ENCODE assay signal across 30 mouse cellular contexts in genomic region chr4:64276980-64277379, GRCm38 (mm10).
DNase-seq lines count a peak whose midpoint lies in the region; ATAC-seq and TF ChIP-seq lines count a peak whose summit lies in the region.
"Had no signal": no experiment of that assay in that cellular context is flagged by ENCODE, and none has a peak within 500 bp of the region (broad histone marks: within the 10 kb centered on the region; RNA-seq: fewer than 3 reads in every experiment).

No protein-coding gene starts in this region.

- 13% methylated on average over 2 of the region's 2 CpGs for WGBS in embryonic facial prominence, embryonic 14.5 days
- WGBS in embryonic facial prominence, embryonic 10.5 days = 49% methylated on average over 2 of the region's 2 CpGs
- 13% methylated on average over 2 of the region's 2 CpGs for WGBS in kidney, postnatal 0 days
- 13% methylated on average over 2 of the region's 2 CpGs for WGBS in neural tube, embryonic 12.5 days
- 65% methylated on average over 2 of the region's 2 CpGs for WGBS in midbrain, embryonic 16.5 days

- H3K27me3 ChIP-seq in embryonic facial prominence, embryonic 14.5 days (replicated peaks; ENCODE audit: control insufficient read depth, insufficient read depth, low read length) = no peaks in the 10 kb centered on the region
- no peaks in the 10 kb centered on the region for H3K27me3 ChIP-seq in embryonic facial prominence, embryonic 10.5 days (replicated peaks; ENCODE audit: low read depth, poor library complexity, severe bottlenecking)
- no peaks in the 10 kb centered on the region for H3K27me3 ChIP-seq in kidney, postnatal 0 days (ENCODE audit: insufficient read depth, low read length)
- H3K27me3 ChIP-seq in neural tube, embryonic 12.5 days (replicated peaks) = no peaks in the 10 kb centered on the region
- no peaks in the 10 kb centered on the region for H3K27me3 ChIP-seq in midbrain, embryonic 16.5 days (ENCODE audit: control insufficient read depth, insufficient read depth, low read depth, low read length)
- H3K27me3 ChIP-seq: forebrain, embryonic 13.5 days; limb, embryonic 12.5 days; lung, embryonic 15.5 days; Patski had no signal

- no peaks in the 10 kb centered on the region for H3K36me3 ChIP-seq in embryonic facial prominence, embryonic 14.5 days (ENCODE audit: control insufficient read depth, insufficient read depth, low read length)
- H3K36me3 ChIP-seq in embryonic facial prominence, embryonic 10.5 days (replicated peaks) = no peaks in the 10 kb centered on the region
- no peaks in the 10 kb centered on the region for H3K36me3 ChIP-seq in kidney, postnatal 0 days (ENCODE audit: insufficient read depth, low read length)
- H3K36me3 ChIP-seq in neural tube, embryonic 12.5 days = no peaks in the 10 kb centered on the region
- H3K36me3 ChIP-seq in midbrain, embryonic 16.5 days (ENCODE audit: control insufficient read depth, insufficient read depth, low read length) = no peaks in the 10 kb centered on the region
- H3K36me3 ChIP-seq: G1E; hindbrain, embryonic 10.5 days; limb, embryonic 12.5 days; lung, embryonic 15.5 days had no signal

- ATAC-seq in embryonic facial prominence, embryonic 14.5 days (ENCODE audit: low read depth) = no peak
- no peak for ATAC-seq in kidney, postnatal 0 days (replicated peaks; ENCODE audit: low FRiP score, low read depth)
- peak; percentile 68; the same call in 1 of the 2 replicates for ATAC-seq in neural tube, embryonic 12.5 days (ENCODE audit: low FRiP score, low read depth)
- no peak for ATAC-seq in midbrain, embryonic 16.5 days
- ATAC-seq: forebrain, embryonic 13.5 days; hindbrain, postnatal 0 days; intestine, embryonic 16.5 days; Patski had no signal

- TF ChIP-seq CTCF in kidney, postnatal 0 days (IDR thresholded peaks at IDR 0.05; ENCODE audit: low read depth) = no peak

- no peak overlapping the region for H3K9ac ChIP-seq in embryonic facial prominence, embryonic 14.5 days (ENCODE audit: low read depth, low read length)
- no peak overlapping the region for H3K9ac ChIP-seq in kidney, postnatal 0 days (ENCODE audit: low read depth, low read length)
- H3K9ac ChIP-seq in neural tube, embryonic 12.5 days = no peak overlapping the region
- H3K9ac ChIP-seq in midbrain, embryonic 16.5 days (ENCODE audit: low read depth, low read length) = no peak overlapping the region
- H3K9ac ChIP-seq: forebrain, embryonic 13.5 days; limb, embryonic 12.5 days; lung, embryonic 15.5 days had no signal

- H3K4me2 ChIP-seq in embryonic facial prominence, embryonic 14.5 days (ENCODE audit: low read depth, low read length) = no peak overlapping the region
- no peak overlapping the region for H3K4me2 ChIP-seq in kidney, postnatal 0 days (ENCODE audit: low read length)
- no peak overlapping the region for H3K4me2 ChIP-seq in neural tube, embryonic 12.5 days (replicated peaks)
- no peak overlapping the region for H3K4me2 ChIP-seq in midbrain, embryonic 16.5 days (ENCODE audit: low read length)
- H3K4me2 ChIP-seq: forebrain, embryonic 13.5 days; limb, embryonic 12.5 days; liver, embryonic 11.5 days; lung, embryonic 15.5 days; midbrain, embryonic 11.5 days had no signal

- no peaks in the 10 kb centered on the region for H3K4me1 ChIP-seq in embryonic facial prominence, embryonic 14.5 days (ENCODE audit: control insufficient read depth, insufficient read depth, low read length)
- no peaks in the 10 kb centered on the region for H3K4me1 ChIP-seq in embryonic facial prominence, embryonic 10.5 days
- H3K4me1 ChIP-seq in kidney, postnatal 0 days (replicated peaks; ENCODE audit: insufficient read depth, low read length) = no peaks in the 10 kb centered on the region
- H3K4me1 ChIP-seq in neural tube, embryonic 12.5 days = no peaks in the 10 kb centered on the region
- H3K4me1 ChIP-seq in midbrain, embryonic 16.5 days (ENCODE audit: control insufficient read depth, insufficient read depth, low read length) = no peaks in the 10 kb centered on the region
- H3K4me1 ChIP-seq: forebrain, embryonic 13.5 days; hindbrain, embryonic 10.5 days; lung, embryonic 15.5 days had no signal

- no peak overlapping the region for H3K27ac ChIP-seq in embryonic facial prominence, embryonic 14.5 days (replicated peaks; ENCODE audit: low read depth, low read length)
- H3K27ac ChIP-seq in embryonic facial prominence, embryonic 10.5 days (replicated peaks) = no peak overlapping the region
- H3K27ac ChIP-seq in kidney, postnatal 0 days = no peak overlapping the region
- H3K27ac ChIP-seq in neural tube, embryonic 12.5 days = no peak overlapping the region
- no peak overlapping the region for H3K27ac ChIP-seq in midbrain, embryonic 16.5 days (ENCODE audit: low read length)
- H3K27ac ChIP-seq: forebrain, embryonic 13.5 days; hindbrain, embryonic 10.5 days; hindbrain, postnatal 0 days; limb, embryonic 12.5 days; lung, embryonic 15.5 days; stomach, postnatal 0 days had no signal

- H3K4me3 ChIP-seq in embryonic facial prominence, embryonic 14.5 days (ENCODE audit: low read depth, low read length) = no peak overlapping the region
- no peak overlapping the region for H3K4me3 ChIP-seq in embryonic facial prominence, embryonic 10.5 days
- H3K4me3 ChIP-seq in kidney, postnatal 0 days (replicated peaks; ENCODE audit: low read depth, low read length) = no peak overlapping the region
- H3K4me3 ChIP-seq in neural tube, embryonic 12.5 days = no peak overlapping the region
- H3K4me3 ChIP-seq in midbrain, embryonic 16.5 days (ENCODE audit: low read depth, low read length) = no peak overlapping the region
- H3K4me3 ChIP-seq: forebrain, embryonic 13.5 days; hindbrain, embryonic 10.5 days; limb, embryonic 12.5 days; lung, embryonic 15.5 days; myocyte had no signal

- peak; percentile 22 for DNase-seq in embryonic facial prominence, embryonic 14.5 days (ENCODE audit: low spot score)
- DNase-seq in embryonic facial prominence, embryonic 10.5 days (ENCODE audit: low spot score) = no peak
- DNase-seq in kidney, postnatal 0 days (ENCODE audit: low spot score) = peak; percentile 62
- no peak for DNase-seq in kidney, postnatal 14 days
- DNase-seq in embryo, embryonic 11.5 days (ENCODE audit: low read depth, low spot score) = peak; percentile 51
- no peak for DNase-seq in frontal cortex, postnatal 25 days (ENCODE audit: low spot score in 2 of 2)
- DNase-seq: adrenal gland, postnatal 10 days; cerebellum, adult 18-20 months; cerebellum, postnatal 14 days; heart, postnatal 14 days; kidney, adult 8-10 months; layer of hippocampus, postnatal 36 days; right cerebral cortex, adult 18-20 months; right cerebral cortex, postnatal 4 days; thymus, adult 18-20 months; thymus, postnatal 36 days had no signal

- no peaks in the 10 kb centered on the region for H3K9me3 ChIP-seq in embryonic facial prominence, embryonic 14.5 days (ENCODE audit: control insufficient read depth, low read length)
- no peaks in the 10 kb centered on the region for H3K9me3 ChIP-seq in embryonic facial prominence, embryonic 10.5 days
- no peaks in the 10 kb centered on the region for H3K9me3 ChIP-seq in kidney, postnatal 0 days (replicated peaks; ENCODE audit: low read length)
- H3K9me3 ChIP-seq in neural tube, embryonic 12.5 days = no peaks in the 10 kb centered on the region
- no peaks in the 10 kb centered on the region for H3K9me3 ChIP-seq in midbrain, embryonic 16.5 days (replicated peaks; ENCODE audit: control insufficient read depth, low read length, poor library complexity, severe bottlenecking)
- H3K9me3 ChIP-seq: forebrain, embryonic 13.5 days; hindbrain, embryonic 10.5 days; limb, embryonic 12.5 days; lung, embryonic 15.5 days had no signal

Comparison
In these comparisons a context has a peak if more than half of its experiments do, and no peak if none do; other contexts are left out.
1. DNase-seq: peak in embryonic facial prominence, embryonic 14.5 days (single experiment), kidney, postnatal 0 days (single experiment) and embryo, embryonic 11.5 days (single experiment); none in embryonic facial prominence, embryonic 10.5 days (single experiment), kidney, postnatal 14 days (single experiment) and frontal cortex, postnatal 25 days (0 of 2).